Mouse (Mus musculus) brain, embryonic 18.5 days (tissue): Measurements from ENCODE around the gene Slc16a3.

ENCODE experiments used
- DNase-seq: peaks from one replicate; pipeline ENCODE4 v3.0.0-alpha.2; 2012; ENCODE audit warnings: low read depth, low spot score

The Slc16a3 gene

GRCm38 (mm10) chr11:120973318-120973717 is 25.0 kb downstream of the Slc16a3 start:
- no peak for DNase-seq

GRCm38 (mm10) chr11:120979711-120980426 is 31.6 kb downstream of the Slc16a3 start:
- no peak for DNase-seq

GRCm38 (mm10) chr11:120980427-120981035 is 32.3 kb downstream of the Slc16a3 start:
- no peak for DNase-seq

DNA sequence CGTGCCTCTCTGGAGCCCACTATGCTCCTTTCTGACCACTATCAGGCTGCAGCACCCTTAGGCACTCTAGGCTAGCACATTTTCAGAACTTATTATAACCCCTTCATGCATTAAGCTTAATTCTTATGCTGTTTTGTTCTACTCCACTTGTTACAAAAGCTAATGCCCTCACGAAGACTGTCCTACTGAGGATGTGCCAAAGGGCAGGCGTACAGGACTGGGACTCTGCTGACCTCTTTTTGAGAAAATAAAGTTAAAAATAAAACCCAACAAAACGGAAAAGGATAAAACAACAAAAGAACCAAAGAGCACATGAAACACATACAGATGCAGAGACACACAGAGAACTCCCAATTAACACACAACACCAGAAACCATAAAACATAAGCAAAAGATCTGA is 33.4 kb downstream of the Slc16a3 start:
- DNase-seq, result no peak

DNA sequence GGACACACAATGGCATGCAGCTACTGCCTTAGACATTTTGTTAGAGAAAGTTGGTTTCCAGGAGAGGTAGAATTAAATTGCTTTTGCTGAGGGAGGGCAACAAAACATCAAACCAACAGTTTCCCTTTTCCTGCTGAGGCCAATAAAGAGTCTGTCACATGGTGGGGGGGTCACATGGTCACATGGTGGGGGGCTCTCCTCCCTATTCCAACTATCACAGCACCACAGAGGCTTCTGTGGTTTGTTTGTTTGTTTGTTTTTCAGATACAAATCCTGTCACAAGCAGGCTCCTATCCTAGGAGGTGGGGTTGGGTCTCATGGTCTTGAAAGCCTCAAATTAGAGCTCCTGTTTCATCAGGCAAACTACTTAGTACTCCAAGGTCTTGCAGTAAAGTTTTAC is 34.2 kb downstream of the Slc16a3 start:
- DNase-seq, result no peak

- no peak for DNase-seq
Observed at GRCm38 (mm10) chr11:120984448-120985330, 36.4 kb downstream of the Slc16a3 start.

GRCm38 (mm10) chr11:120987608-120988007 is 39.3 kb downstream of the Slc16a3 start:
- no peak for DNase-seq

GRCm38 (mm10) chr11:120988410-120988809 is 40.1 kb downstream of the Slc16a3 start:
- no peak for DNase-seq

DNA sequence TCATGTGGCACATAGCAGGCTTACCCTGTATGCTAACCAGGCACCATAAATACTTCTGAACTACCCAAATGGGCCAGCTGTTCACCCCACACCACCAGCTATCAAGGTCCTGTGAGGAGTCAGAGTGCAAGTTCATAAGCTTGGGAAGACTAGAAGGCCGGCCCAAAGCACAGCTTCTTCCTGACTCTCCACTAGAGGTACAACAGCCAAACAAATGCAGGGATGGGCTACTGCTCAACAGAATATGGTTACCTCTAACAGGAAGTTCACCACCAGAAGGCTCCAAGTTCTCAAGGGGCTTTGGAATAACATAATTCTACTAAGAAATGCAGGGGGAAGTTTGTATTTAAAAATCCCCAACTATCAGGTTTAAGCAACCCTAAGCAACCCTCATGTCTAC is 41.2 kb downstream of the Slc16a3 start:
- DNase-seq, result no peak

DNA sequence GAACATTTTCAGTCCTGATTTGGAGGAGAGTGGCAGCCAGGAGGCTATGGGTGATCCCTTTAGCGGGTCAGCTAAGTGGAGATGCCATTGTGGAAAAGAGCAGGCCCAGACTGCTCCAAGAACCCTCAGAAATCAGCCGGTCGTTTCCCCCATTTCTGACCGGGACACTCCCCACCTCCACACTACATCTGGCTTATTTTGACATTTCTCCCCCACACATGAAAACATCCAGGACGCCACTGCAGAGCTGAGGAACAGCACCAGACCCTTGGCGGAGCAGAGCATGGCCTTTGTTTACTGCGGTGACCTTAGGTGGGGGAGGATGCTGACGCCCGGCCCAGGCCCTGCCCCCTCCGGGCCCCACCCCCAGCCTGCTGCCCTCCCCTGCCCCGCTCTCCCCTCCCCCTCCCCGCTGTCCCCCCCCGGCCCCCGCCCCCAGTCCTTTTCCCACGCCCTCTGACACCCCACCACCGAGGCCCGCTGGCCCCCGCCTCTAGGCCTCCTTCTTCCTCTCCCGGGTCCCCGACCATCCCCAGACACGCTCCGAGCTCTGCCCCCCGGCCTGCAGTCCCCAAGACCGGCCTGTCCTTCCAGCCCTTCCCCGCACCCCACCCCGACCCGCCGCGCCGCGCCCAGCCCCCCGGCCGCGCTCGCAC is 42.0 kb downstream of the Slc16a3 start:
- DNase-seq, result no peak

DNA sequence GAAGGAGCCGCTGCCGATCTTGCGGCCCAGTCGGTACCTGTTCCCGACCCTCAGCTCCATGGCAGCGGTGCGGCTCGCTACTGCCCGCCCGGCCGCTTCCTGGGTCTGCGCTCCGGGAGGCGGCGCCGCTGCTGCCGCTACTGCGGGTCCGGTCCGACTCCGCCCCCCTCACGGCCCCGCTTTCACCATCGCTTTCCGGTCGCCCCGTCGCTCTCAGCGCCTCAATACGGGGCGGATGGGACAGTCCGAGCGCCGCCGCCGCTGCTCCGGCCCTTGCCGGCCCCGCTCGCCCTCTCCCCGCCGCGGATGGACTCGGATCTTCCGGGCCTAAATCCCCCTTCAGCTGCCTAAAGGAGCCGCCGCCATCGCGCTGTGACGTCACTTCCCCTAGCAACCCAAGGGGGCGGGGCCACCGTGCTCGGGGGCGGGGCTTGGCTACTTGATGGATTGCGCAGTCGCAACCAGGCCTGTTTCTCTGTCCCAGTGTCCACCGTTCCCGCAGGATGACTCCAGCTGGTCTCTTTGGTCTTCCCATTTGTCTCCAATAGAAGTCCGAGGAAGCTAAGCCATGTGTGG is 42.8 kb downstream of the Slc16a3 start, which contains the start of gene Csnk1d:
Gene Csnk1d, minus strand, starts transcription at position 380 of the 576 bp plus-strand sequence.
- peak; percentile 89 for DNase-seq

GRCm38 (mm10) chr11:120991791-120992190 is 43.5 kb downstream of the Slc16a3 start:
- no peak for DNase-seq

- DNase-seq, result no peak
Observed at GRCm38 (mm10) chr11:120993080-120993479, 44.8 kb downstream of the Slc16a3 start.

DNA sequence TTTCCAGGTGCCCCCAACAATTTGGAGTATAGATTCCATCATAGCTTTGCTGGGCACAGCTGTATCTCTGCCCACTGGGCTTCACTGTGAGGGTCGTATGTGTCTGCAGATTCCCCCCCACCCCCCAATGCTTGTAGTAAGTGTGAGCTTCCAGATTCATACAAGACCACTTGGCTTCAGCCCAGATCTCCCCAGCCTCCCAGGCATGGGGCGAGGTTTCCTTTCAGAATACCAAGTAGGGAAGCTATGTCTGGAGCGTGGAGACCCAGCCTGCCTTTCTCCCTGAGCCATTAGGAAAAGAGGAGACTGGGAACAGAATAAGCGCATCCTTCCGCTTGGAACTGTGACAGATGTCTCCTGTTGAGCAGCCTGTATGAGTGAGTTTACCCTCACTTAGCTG is 45.3 kb downstream of the Slc16a3 start:
- DNase-seq, result no peak

DNA sequence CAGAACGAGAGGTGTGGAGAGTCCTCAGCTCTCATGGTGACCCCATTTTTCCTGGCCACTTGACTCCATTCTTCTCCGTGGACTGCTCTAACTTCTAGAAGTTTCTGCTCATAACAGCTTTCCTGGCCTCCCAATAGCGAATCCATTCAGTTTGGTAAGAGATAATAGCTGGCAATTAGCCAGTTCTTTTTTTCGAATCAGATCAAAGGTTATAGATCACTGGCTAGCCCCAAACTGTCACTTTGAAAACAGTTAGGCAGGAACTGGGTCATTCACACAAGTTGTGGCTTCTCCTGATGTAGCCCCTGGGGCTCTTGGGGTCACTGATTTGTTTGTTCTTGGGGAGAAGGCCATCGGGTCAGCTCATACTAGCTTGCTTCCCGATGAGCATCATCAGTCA is 46.5 kb downstream of the Slc16a3 start:
- DNase-seq, result no peak

DNA sequence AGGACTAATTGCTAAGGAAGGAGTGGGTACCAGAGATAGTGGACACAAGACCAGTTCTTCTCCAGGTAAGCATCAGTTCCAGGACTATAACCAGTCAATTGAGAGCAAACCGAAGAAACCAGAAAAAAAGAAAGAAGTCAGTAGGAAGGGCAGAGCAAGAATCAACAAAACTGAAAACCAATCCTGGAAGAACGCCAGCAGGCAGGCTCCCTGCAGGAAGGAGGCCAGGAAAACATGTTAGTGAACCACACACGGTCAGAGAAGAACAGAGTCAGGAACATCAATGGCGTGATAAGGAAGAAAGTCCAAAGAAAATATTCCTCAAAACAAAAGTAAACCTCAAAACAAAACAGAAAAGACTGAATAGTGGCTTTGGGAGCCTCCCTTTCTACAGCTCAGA is 53.7 kb downstream of the Slc16a3 start:
- DNase-seq, result no peak

DNA sequence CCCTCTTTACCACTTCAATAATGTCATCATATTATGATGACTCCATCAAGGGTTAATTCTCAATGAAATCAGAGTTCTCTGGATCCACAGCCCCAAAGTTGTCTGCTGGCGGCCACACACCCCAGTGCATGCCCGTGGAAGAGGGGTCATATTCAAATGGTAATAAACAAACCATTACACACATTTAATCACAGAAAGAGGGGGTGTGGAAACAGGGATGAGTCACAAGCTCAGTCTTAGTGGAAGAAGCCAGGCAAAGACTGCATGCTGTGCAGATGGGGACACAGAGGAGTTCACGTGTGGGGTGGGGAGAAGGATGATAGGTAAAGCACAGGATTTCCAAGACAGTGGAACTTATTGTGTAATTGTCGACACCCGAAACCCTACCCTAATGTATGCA is 56.0 kb downstream of the Slc16a3 start:
- no peak for DNase-seq

- no peak for DNase-seq
Observed at GRCm38 (mm10) chr11:121006184-121006583, 57.9 kb downstream of the Slc16a3 start.

- no peak for DNase-seq
Observed at GRCm38 (mm10) chr11:121010044-121010755, 61.9 kb downstream of the Slc16a3 start.
